Mouse (Mus musculus) hindbrain, embryonic 12.5 days (tissue): Measurements from ENCODE around the gene Cant1. TPM values are rescaled to one million over a fixed set of nuclear protein-coding genes. Genes with fewer than 3 reads are reported as not detected.

Experiments used
- ATAC-seq: fragments of 200-750 bp; cut with Nextera tagmentation; 2 replicates; pipeline ENCODE4 v1.8.0; 2017; ENCODE audit warnings: moderate TSS enrichment; ENCODE audit not compliant: low FRiP score
- H3K27ac ChIP-seq: fragments of 300-500 bp; sonication (generic); 2 replicates; pipeline ENCODE4 v1.5.1; 2016; ENCODE audit warnings: mild to moderate bottlenecking
- H3K27me3 ChIP-seq: fragments of 300-500 bp; sonication (generic); 2 replicates; pipeline ENCODE4 v1.6.1; 2016; ENCODE audit warnings: mild to moderate bottlenecking
- H3K36me3 ChIP-seq: fragments of 300-500 bp; sonication (generic); 2 replicates; pipeline ENCODE4 v1.6.1; 2016; ENCODE audit warnings: mild to moderate bottlenecking
- H3K4me1 ChIP-seq: fragments of 300-500 bp; sonication (generic); 2 replicates; pipeline ENCODE4 v1.6.1; 2016
- H3K4me2 ChIP-seq: fragments of 300-500 bp; sonication (generic); replicated peaks from 2 replicates; pipeline ENCODE4 v1.6.1; 2016; ENCODE audit warnings: mild to moderate bottlenecking
- H3K4me3 ChIP-seq: fragments of 300-500 bp; sonication (generic); 2 replicates; pipeline ENCODE4 v1.5.1; 2016; ENCODE audit warnings: mild to moderate bottlenecking
- H3K9ac ChIP-seq: fragments of 300-500 bp; sonication (generic); 2 replicates; pipeline ENCODE4 v1.6.1; 2016; ENCODE audit warnings: mild to moderate bottlenecking, moderate library complexity
- H3K9me3 ChIP-seq: fragments of 300-500 bp; sonication (generic); replicated peaks from 2 replicates; pipeline ENCODE4 v1.6.1; 2016; ENCODE audit warnings: mild to moderate bottlenecking
- WGBS: fragments of 180-500 bp; shearing (Covaris S2); methylation state at CpG from one replicate; pipeline ENCODE4 v1.1.7; 2016; 5-methylcytosine and 5-hydroxymethylcytosine counted together
- polyA plus RNA-seq: library from polyadenylated mRNA; unstranded; fragments of >200 nt; fragmentation: Nextera tagmentation; extraction: Ambion mirVana; gene quantifications from 2 replicates; pipeline ENCODE4 v1.2.1, GENCODE M21; 2016

Cant1 gene
- polyA plus RNA-seq, 1 experiment from 2014 or later, result 31.3 TPM

GRCm38 (mm10) chr11:118413055-118413454, 5.8 kb downstream of the Cant1 start:
- no peak for ATAC-seq
- 81% methylated on average over 4 of the region's 4 CpGs for WGBS
- H3K4me3 ChIP-seq, result no peak overlapping the region
- H3K4me2 ChIP-seq, result no peak overlapping the region
- H3K4me1 ChIP-seq, result peaks cover 21% of the 10 kb centered on the region
- no peaks in the 10 kb centered on the region for H3K9me3 ChIP-seq
- H3K27me3 ChIP-seq, result no peaks in the 10 kb centered on the region
- peaks cover 59% of the 10 kb centered on the region for H3K36me3 ChIP-seq
- H3K9ac ChIP-seq, result no peak overlapping the region
- H3K27ac ChIP-seq, result no peak overlapping the region

GRCm38 (mm10) chr11:118412601-118413000, 6.3 kb downstream of the Cant1 start:
- Histone ChIP-seq H3K4me1 (peaks cover 17% of the 10 kb centered on the region), H3K4me3 (no peak overlapping the region), H3K27ac (no peak overlapping the region), H3K4me2 (no peak overlapping the region), H3K36me3 (peaks cover 64% of the 10 kb centered on the region), H3K9ac (no peak overlapping the region), H3K9me3 (no peaks in the 10 kb centered on the region), H3K27me3 (no peaks in the 10 kb centered on the region)
- whole genome bisulfite sequencing, result 87% methylated on average over 2 of the region's 2 CpGs
- no peak for ATAC-seq

DNA sequence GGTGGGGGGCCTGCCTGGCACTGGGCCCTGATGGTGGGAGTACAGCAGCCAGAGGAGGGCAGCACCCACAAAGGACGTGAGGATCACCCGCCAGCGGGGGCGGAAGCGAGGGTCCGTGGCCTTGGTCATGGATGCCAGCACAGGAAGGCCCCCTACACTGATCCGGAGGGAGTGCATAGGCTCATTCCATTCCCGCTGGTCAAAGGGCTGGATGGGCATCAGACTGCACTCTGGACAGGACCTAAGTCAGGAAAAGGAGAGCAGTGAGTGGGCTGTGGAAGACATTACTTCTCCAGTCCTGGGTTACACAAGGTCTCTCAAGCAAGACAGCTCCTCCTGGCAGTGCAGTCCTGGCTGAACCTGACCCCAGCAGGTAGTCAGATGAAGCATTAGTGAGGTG, 7.6 kb downstream of the Cant1 start:
- Histone ChIP-seq H3K9me3 (no peaks in the 10 kb centered on the region), H3K27me3 (no peaks in the 10 kb centered on the region), H3K4me3 (no peak overlapping the region), H3K4me1 (0 out of 2 replicates have a peak, but pooled peaks cover 5% of the 10 kb centered on the region), H3K4me2 (no peak overlapping the region), H3K27ac (no peak overlapping the region), H3K9ac (no peak overlapping the region), H3K36me3 (peaks cover 77% of the 10 kb centered on the region)
- 92% methylated on average over 8 of the region's 8 CpGs for WGBS
- ATAC-seq, result no peak

DNA sequence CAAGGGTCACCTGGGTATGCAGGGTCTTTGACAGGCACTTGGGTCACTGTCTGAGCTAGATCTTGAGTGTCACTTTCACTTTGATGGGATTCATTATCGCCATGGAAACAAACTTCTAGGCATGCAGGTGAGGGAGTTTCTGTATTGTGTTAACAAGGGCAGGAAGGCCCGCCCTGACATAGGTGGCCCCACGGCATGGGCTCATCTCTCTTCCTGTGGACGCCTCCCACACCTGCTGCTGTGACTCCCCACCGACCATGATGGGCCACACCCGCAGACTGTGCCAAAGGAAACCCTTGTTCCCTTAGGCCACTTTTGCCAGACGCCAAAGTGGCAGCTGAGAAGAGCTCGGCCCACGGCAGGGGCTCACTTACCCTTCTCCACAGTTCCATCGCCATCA, 8.4 kb downstream of the Cant1 start:
- 94% methylated on average over 10 of the region's 10 CpGs for WGBS

DNA sequence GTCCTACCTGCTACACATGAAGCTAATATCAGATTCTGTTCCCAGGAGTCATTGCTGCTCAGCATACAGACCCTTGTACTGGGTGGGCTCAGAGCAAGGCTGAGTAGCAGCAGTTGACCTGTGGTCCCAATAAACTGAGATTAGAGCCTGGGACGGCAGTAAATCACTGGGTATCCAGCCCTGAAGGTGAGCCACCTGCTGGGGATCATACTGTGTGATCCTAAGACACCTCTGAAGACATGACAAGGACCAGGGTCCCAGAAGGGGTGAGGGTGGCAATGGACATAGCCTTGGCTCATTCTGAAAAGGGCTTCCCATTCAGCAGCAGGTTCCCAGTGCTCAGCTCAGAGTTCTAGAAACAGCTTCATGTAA, 8.8 kb downstream of the Cant1 start:
- no peak overlapping the region for H3K4me2 ChIP-seq
- 0 out of 2 replicates have a peak, but pooled peaks cover 4% of the 10 kb centered on the region for H3K4me1 ChIP-seq
- no peak overlapping the region for H3K4me3 ChIP-seq
- ATAC-seq, result no peak
- no peak overlapping the region for H3K27ac ChIP-seq
- peaks cover 69% of the 10 kb centered on the region for H3K36me3 ChIP-seq
- 91% methylated on average over 1 of the region's 1 CpGs for WGBS
- no peaks in the 10 kb centered on the region for H3K27me3 ChIP-seq
- H3K9ac ChIP-seq, result no peak overlapping the region
- no peaks in the 10 kb centered on the region for H3K9me3 ChIP-seq

More for the DNA sequence above, 8.4 kb downstream of the Cant1 start:
- Histone ChIP-seq H3K9ac (no peak overlapping the region), H3K27me3 (no peaks in the 10 kb centered on the region), H3K27ac (no peak overlapping the region), H3K36me3 (peaks cover 73% of the 10 kb centered on the region), H3K4me1 (0 out of 2 replicates have a peak, but pooled peaks cover 4% of the 10 kb centered on the region), H3K4me2 (no peak overlapping the region), H3K4me3 (no peak overlapping the region), H3K9me3 (no peaks in the 10 kb centered on the region)
- no peak for ATAC-seq

- Histone ChIP-seq H3K9me3 (no peaks in the 10 kb centered on the region), H3K9ac (no peak overlapping the region), H3K27ac (no peak overlapping the region), H3K4me3 (no peak overlapping the region), H3K27me3 (no peaks in the 10 kb centered on the region), H3K4me2 (no peak overlapping the region), H3K36me3 (peaks cover 64% of the 10 kb centered on the region), H3K4me1 (0 out of 2 replicates have a peak, but pooled peaks cover 4% of the 10 kb centered on the region)
- no peak for ATAC-seq
- 90% methylated on average over 12 of the region's 12 CpGs for WGBS
Measured at GRCm38 (mm10) chr11:118409106-118410072, 9.5 kb downstream of the Cant1 start.

GRCm38 (mm10) chr11:118408051-118408740, 10.7 kb downstream of the Cant1 start:
- no peak overlapping the region for H3K27ac ChIP-seq
- ATAC-seq, result no peak
- H3K4me1 ChIP-seq, result 0 out of 2 replicates have a peak, but pooled peaks cover 4% of the 10 kb centered on the region
- H3K4me2 ChIP-seq, result no peak overlapping the region
- H3K4me3 ChIP-seq, result no peak overlapping the region
- H3K9ac ChIP-seq, result no peak overlapping the region
- H3K36me3 ChIP-seq, result peaks cover 58% of the 10 kb centered on the region
- 82% methylated on average over 18 of the region's 18 CpGs for WGBS
- H3K27me3 ChIP-seq, result no peaks in the 10 kb centered on the region
- H3K9me3 ChIP-seq, result no peaks in the 10 kb centered on the region

- no peaks in the 10 kb centered on the region for H3K9me3 ChIP-seq
- peaks cover 58% of the 10 kb centered on the region for H3K36me3 ChIP-seq
- H3K4me2 ChIP-seq, result no peak overlapping the region
- WGBS, result 86% methylated on average over 23 of the region's 23 CpGs
- H3K4me3 ChIP-seq, result no peak overlapping the region
- H3K27ac ChIP-seq, result no peak overlapping the region
- H3K9ac ChIP-seq, result no peak overlapping the region; the same call in 1 of the 2 replicates
- H3K27me3 ChIP-seq, result no peaks in the 10 kb centered on the region
- no peak for ATAC-seq
- H3K4me1 ChIP-seq, result no peaks in the 10 kb centered on the region
Measured at GRCm38 (mm10) chr11:118407318-118407910, 11.5 kb downstream of the Cant1 start.

- Histone ChIP-seq H3K27ac (no peak overlapping the region), H3K4me3 (no peak overlapping the region), H3K4me1 (no peaks in the 10 kb centered on the region; the same call in 1 of the 2 replicates), H3K36me3 (peaks cover 54% of the 10 kb centered on the region), H3K27me3 (no peaks in the 10 kb centered on the region), H3K9ac (no peak overlapping the region), H3K4me2 (no peak overlapping the region), H3K9me3 (no peaks in the 10 kb centered on the region)
- ATAC-seq, result no peak
- WGBS, result 86% methylated on average over 5 of the region's 5 CpGs
Measured at GRCm38 (mm10) chr11:118406521-118406920, 12.4 kb downstream of the Cant1 start.

DNA sequence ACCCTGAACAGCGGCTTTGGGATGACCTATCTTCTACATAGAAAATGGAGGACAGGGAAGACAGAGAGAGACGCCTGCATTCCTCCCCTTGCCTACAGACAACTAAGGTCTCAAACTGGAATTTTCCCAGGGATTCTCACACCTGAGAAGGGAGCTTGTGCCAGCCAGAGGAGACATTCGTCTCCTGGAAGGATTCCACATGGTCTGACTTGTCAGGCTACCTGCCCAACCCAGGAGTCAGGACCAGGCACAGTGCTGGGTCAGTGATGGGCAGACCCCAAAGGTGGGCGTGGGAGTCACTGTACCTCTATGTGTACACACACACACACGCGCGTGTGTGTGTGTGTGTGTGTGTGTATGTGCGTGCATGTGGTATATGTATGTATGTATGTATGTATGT, 13.6 kb downstream of the Cant1 start:
- Histone ChIP-seq H3K9me3 (no peaks in the 10 kb centered on the region), H3K4me2 (no peak overlapping the region), H3K4me3 (no peak overlapping the region), H3K27ac (no peak overlapping the region), H3K36me3 (peaks cover 44% of the 10 kb centered on the region), H3K27me3 (no peaks in the 10 kb centered on the region), H3K4me1 (no peaks in the 10 kb centered on the region; the same call in 1 of the 2 replicates), H3K9ac (no peak overlapping the region)
- 98% methylated on average over 8 of the region's 8 CpGs for WGBS
- ATAC-seq, result no peak

DNA sequence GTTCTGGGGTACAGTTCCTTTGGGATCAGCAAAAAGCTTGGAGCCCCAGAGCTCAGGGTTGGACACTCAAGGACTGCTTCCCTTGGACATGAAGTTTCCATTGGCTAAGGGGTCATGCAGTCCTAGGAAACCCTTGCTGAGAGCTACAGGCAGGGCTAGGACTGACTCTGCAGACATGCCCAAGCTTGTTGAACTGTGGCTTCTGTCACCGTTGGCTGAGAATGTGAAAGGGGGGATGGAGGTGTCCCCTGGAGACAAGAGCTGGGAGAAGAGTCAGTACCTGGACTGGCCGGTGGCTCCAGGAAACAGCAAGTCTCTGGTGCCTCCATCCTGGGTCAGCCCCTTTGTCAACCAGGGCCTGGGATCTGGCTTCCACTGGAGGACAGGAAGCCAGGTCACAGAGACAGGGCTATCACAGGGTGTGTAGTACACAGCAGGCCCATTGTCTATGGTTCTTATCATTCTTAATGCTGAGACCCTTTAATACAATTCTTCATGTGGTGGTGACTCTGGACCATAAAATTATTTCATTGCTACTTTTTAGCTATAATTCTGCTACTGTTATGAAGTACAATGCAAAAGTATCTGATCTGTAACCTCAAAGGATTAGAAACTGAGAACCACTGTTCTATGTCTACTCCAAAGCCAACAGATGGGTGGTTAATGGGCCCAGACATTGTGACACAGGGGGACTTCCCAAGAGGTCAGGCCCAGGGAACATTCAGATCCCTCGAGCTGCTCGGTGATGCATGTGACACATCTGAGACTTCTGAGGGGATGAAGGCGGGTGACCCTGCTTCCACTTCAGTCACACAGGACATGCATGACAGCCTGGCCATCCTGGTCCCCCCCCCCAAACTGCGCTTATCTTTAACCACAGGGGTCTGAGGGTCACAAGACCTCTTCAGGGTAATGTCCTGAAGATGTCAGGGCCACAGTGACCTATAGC, 14.7 kb downstream of the Cant1 start:
- WGBS, result 78% methylated on average over 6 of the region's 6 CpGs
- no peak overlapping the region for H3K9ac ChIP-seq

More for the DNA sequence above, 14.7 kb downstream of the Cant1 start:
- Histone ChIP-seq H3K27me3 (no peaks in the 10 kb centered on the region), H3K4me2 (no peak overlapping the region), H3K36me3 (peaks cover 33% of the 10 kb centered on the region), H3K4me3 (no peak overlapping the region), H3K4me1 (no peaks in the 10 kb centered on the region; the same call in 1 of the 2 replicates), H3K27ac (no peak overlapping the region), H3K9me3 (no peaks in the 10 kb centered on the region)
- ATAC-seq, result no peak
